Mouse (Mus musculus) adrenal gland, postnatal 36 days (tissue): ENCODE measurements at regions not wholly inside any gene's neighbourhood (a gene's known extent, or its start where the extent isn't known, plus 50 kb on each side); places are given as distances from the start of the nearest gene placed in this dataset.

Experiments used
- DNase-seq, 2 experiments: peaks; one replicate each; pipeline ENCODE4 v3.0.0; 2021; ENCODE audit warnings: mixed read lengths in 1 of 2

DNA sequence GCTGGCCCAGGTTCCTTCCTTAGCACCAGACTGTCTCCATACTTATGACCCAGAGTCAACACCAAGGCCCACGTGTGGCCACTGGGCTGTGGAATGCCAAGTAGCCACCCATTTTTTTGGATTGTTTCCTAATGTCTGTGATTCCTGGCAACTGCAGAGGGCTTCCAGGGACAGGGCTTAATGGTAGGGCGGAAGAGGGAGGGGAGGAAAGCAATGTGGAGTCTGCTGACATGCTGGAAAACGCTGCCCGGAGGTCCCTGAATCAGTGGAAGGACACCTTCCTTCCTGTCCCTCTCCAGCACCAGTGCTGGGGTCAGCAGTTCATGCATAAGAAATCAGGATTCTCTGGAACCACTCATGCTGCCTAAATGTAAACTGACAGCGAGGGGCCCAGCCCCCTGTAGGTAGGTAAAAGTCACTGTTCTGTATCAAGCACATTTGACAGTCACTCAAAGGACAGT lies 90.8 kb downstream of the Iyd start:
- peak; percentile 25 to 49 for DNase-seq

DNA sequence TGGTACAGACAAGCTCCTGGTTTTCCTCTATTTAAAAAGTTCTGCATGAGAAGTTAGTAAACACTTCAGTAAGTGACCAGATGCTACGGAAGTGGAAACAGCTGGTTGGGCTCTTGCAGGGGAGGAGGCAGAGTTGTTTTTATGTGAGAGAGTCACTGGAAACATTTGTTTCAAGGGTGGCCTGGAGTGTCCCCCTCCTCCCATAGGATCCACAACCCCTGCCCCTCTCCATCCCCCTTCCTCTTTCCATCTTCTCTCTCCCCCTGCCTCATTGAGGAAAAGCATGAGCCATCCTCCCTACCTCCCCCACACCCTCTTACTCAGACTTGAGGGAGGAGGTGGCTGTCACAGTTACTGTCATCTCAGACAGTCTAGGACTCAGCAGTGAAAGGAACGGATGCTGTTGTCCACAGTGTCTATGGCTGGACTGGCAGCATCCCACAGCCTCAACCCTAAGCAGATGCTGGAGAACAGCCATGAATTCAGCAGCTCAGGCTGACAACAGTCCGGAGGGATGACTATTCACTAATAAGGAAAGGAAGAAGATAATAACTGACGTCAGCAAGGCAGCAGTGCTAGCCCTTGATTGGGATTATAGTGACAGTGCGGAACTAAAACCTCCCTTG lies 93.9 kb downstream of the Iyd start:
- DNase-seq: peak in 1 of 2 experiments; percentile 8

DNA sequence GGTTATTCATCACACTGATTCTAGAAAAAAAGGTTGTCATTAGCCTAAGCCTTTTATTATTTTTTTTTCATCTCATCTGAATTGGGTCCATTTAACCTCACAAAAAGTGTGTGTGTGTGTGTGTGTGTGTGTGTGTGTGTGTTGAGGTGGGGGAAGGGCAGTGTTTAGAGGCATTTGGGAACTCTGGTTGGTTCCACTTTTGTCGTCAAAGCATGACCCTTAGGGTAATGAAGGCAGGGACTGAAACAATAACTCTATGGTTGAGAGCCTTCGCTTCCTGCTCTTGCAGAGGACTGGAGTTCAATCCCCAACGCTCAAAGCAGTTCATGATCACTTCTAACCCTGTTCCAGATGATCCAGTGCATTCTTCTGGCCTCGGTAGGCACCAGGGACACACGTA lies 96.1 kb upstream of the Plekhg1 start:
- DNase-seq: no peak

DNA sequence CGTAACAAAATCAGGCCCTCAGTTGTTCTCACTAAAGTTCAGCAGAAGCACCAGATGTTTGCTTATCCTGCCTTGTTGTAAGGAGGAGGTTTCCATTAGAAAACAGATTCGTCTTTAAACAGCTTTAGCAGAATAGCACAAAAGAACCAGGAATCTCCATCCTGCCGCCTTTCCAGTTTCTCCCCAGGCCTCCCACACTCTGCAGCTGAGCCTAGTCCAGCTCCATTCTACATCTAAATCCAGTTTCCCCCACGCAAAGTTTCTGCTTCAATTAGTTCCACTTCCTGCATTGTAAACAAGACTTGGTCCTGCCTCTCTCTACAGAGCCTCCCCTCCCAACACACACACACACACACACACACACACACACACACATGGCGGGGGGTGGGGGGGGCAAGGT lies 95.1 kb upstream of the Plekhg1 start:
- no peak for DNase-seq

DNA sequence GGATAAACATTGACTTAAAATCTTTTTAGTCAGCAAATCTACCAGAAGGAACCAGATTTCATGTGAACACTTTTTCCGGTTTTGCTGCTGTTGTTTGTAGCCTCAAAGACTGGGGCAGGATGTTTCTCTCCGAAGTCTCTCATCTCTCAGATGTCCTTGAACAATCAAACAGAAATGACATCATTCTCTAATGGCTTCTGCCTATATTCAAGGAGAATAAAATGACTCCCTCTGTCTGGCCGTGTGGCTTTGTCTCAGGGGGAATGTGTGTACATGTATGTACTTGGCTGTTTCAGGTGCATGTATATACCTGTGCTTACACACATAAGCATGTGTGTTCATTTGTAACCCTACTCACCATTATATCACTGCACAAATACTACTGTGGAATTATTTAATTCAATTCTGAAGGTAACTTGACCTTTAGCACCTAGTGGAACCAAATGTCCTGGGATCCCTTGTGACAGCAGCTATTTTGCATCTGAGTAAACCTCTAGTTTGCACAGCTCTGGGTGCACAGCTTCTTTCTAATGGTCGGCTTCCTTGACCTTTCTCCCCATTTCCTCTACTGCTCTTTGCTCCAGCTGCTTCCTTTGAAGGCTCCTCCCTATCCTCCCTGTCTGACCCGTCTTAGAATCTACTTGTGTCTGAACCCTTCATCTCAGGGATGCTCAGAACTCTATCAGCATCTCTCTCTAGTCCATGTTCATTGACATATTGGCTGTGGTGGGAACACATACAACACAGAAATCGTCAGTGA lies 93.8 kb upstream of the Plekhg1 start:
- DNase-seq: no peak

GRCm38 (mm10) chr10:3647811-3648731 lies 92.1 kb upstream of the Plekhg1 start:
- no peak for DNase-seq

DNA sequence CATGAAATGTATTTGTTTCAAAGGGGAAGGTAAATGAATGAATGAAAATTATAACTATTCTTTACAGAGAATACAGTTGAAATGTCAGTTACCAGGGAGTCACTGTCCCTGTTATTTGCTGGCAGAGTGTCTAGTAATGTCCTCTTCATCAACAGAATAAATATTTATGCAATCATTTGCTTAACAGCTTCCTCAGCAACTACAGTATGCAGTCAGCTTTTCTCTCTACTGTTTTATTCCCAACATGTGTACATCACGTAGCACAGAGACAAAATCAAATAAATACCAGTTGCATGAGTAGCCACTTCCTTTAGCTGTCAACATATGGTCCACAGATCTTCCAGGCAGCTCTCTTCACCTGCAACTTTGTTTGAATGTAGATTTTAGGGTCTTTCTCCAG lies 90.2 kb upstream of the Plekhg1 start:
- DNase-seq: no peak

DNA sequence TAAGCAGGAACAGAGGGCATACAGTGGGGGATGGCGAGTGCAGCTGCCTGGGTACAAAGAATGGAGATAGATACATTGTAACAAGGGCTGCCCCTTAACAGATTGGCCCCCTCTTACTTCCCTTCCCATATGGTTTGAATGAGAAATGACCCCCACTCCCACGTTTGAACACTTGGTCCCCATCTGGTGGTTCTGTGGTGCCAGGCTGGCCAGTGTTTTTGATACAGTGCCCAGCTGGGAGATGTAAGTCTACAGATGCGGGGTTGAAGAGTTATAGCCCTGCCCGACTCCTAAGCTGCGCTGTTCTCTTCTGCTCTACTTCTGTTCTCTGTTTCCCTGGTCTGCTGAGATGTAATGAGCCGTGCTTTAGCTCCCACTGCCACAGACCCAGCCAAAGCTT lies 89.6 kb upstream of the Plekhg1 start:
- no peak for DNase-seq

DNA sequence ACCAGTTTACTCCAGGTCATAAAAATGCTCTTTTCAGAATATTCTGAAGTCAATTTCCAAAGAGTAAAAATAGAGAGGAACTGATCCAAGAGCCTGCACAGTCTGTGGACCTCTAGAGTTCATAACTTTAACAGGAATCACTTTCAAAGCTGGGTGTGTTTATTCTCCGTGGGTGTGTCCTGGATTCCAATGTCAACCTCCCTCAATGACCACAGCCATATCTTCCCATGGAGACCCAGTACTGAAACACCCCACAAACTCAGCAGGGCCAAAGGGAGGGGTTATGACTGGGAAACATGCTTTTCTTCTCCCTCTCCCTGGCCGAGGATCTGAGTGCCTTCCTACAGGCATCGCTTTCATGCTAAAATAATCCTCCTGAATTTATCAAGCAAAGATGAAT lies 87.6 kb upstream of the Plekhg1 start:
- no peak for DNase-seq

GRCm38 (mm10) chr10:3656081-3656480 lies 84.1 kb upstream of the Plekhg1 start:
- DNase-seq: no peak

- no peak for DNase-seq
Measured at GRCm38 (mm10) chr10:3662156-3662555, 78.0 kb upstream of the Plekhg1 start.

GRCm38 (mm10) chr10:3662571-3662970 lies 77.6 kb upstream of the Plekhg1 start:
- no peak for DNase-seq

GRCm38 (mm10) chr10:3663296-3663695 lies 76.9 kb upstream of the Plekhg1 start:
- DNase-seq: no peak

GRCm38 (mm10) chr10:3684481-3684880 lies 55.7 kb upstream of the Plekhg1 start:
- peak; percentile 31 to 53 for DNase-seq
